Mouse (Mus musculus) adipose tissue, adult 10 weeks (tissue): ENCODE results near the gene Cryl1. TPM values are rescaled to one million over a fixed set of nuclear protein-coding genes. Genes with fewer than 3 reads are reported as not detected.

Source experiments
- polyA plus RNA-seq: library from polyadenylated mRNA; stranded (reverse); fragments of 350-450 nt; fragmentation: Illumina TruSeq; extraction: RNeasy Lipid Tissue Mini Kit (QIAGEN cat#74804); gene quantifications from one replicate; pipeline ENCODE4 v1.2.3, GENCODE M21; 2014; ENCODE audit warnings: low read depth, low replicate concordance

Cryl1 gene
- polyA plus RNA-seq = 42.3 TPM

DNA sequence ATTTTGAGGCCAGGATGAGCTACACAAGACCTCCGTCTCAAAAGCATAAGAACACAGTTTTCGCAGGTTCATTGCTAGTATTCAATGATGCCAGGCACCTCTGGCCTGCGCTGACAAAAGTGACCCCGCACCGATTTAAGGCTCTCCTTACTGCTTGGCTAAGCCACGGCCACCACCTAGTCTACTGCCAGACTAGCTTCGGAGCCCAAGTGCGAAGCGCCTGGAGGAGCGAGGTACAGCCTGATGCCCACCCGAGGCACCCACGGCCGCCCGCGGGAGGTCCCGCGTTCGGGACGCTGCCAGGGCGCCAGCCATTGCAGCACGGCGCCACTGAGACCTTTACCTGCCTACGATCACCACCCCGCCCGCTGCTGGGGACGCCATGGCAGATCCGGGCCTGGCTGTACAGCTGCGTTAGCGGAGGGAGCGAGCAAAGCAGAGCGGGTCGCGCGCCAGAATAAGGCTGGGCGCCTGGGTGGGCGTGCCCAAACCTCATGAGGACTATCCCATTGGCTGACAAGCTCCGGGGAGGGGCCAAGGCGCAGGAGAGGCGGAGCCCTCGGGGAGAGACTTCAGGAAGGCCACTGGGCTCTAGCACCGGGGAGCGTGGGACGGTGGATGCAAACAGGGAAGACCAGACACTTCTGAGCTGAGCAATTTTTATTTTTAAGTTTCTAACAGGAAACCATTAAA lies at the start of gene Cryl1:
Gene Cryl1 (minus strand): TSS at position 465 of the 693 bp plus-strand sequence.

GRCm38 (mm10) chr14:57423432-57424211 lies 25.3 kb upstream of the Cryl1 start, which contains the start of gene Ift88:
Ift88 (plus strand) TSS chr14:57424062.

Other genes with a start within 250 kb of the Cryl1 start
- 15.6 TPM for gene Ift88, start 25.5 kb upstream of the Cryl1 start, polyA plus RNA-seq
- gene Il17d, start 126.2 kb upstream of the Cryl1 start, polyA plus RNA-seq = 3.7 TPM
- gene Eef1akmt1, start 173.1 kb upstream of the Cryl1 start, polyA plus RNA-seq = 24.6 TPM